Mouse (Mus musculus) urinary bladder, postnatal 14 days (tissue): Measurements from ENCODE around the gene Ift140.
A peak's percentile ranks its signal among the peaks of the same experiment; 100 is the strongest.

ENCODE experiments used
- DNase-seq: peaks from one replicate; pipeline ENCODE4 v3.0.0; 2021; ENCODE audit warnings: low spot score

The Ift140 gene

DNA sequence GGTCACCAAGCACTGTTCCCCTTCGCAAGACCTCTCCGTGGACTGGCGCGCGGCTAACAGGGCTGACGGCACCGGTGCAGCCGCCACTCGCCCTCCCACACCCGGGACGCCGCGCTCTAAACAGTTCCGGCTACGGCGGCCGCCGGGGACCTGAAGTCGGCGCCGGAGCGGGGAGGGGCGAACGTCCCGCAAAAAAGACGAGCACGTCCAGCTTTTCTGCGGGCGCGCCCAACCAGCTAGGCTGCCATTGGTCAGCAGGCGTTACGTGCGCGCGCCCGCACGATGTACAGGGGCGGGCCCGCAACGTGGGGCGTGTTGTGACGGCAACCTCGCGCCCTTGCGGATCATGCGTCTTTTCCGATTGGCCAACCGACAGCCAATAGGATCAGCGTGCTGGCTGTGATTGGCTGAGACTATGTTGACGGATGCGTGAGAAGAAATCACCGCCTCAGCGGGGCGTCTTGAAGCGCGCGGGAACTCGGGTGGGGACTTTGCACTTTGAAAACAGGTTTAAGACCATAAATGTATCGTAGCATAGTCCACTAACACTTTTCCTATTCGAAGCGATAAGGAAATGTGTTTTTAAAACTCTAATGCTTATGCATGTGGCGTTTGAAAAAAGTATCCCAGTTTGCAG lies at the start of gene Ift140, which contains the start of gene Cramp1l:
Ift140 (plus strand) TSS at position 431 of the 637 bp plus-strand sequence.
Cramp1l (minus strand) TSS at position 134 of the 637 bp plus-strand sequence.
- peak; percentile 99 for DNase-seq

DNA sequence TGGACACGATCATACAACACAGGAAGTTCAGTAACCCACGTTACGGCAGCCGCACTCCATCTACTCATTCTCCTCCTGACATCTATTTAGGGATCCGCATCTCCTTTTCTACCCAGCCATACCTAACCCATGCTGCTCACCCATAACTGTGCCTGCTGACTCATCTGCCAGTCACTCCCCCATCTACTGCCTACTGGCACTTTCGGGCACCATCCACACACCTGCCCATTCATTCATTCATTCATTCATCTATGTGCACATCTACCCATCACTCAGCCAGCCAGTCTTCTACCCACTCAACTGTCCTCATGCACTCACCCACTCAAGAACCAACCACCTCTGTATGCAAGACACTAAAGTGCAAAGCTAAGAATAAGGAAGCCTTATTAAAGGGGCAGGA lies 28.7 kb upstream of the Ift140 start:
- no peak for DNase-seq

DNA sequence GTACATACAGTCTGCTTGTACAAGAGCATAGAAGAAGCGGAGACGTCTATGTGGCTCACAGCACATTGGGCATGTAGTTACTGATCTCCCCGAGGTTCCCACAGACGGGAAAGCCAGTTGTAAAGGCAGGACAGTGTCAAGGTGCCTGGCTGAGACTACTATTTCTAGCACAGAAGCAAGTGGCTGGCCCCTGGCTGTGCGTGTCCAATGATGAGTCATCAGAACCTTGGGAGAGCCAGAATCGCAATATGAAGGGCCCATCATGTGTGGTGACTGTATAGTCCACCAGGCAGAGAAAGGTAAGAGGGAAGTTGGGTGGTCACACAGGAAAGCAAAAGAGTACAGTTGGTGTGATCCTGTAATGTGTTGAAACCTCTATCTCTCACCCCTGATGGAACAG lies 21.2 kb upstream of the Ift140 start:
- DNase-seq: no peak

DNA sequence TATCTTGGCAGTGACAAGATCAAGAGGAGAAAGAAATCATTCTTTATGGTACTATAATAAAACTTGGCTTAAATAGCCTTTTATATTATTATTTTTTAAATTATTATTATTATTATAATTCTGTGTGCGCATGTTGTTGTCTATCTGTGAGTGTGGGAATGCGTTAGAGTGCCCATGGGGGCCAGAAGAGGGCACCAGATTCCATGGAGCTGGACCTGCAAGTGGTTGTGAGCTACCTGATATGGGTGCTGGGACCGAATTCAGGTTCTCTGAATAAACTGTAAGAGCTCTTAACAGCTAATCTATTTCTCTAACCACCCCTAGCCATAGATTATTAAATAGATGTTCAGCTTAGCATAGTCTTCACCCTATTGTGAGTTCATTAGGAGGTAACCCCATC lies 10.8 kb upstream of the Ift140 start:
- no peak for DNase-seq

DNA sequence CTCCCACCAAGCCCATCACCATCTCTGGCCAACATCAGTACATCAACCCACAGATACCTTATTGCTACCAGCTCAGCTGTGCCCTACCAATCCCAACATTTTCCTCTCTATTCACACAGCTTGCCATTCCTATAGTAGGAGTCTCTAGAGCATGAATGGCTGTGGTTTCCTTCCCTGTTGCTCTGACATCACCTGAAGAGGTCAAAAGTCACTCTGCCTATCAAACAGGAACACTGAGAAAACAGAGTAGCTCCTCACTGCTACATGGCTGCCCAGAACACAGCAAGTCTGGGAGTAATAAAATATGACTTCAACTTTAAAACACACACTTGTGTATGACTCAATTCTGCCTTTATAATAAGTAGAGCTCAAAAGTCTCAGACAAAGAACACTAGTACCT lies 8.4 kb upstream of the Ift140 start:
- DNase-seq: no peak

DNA sequence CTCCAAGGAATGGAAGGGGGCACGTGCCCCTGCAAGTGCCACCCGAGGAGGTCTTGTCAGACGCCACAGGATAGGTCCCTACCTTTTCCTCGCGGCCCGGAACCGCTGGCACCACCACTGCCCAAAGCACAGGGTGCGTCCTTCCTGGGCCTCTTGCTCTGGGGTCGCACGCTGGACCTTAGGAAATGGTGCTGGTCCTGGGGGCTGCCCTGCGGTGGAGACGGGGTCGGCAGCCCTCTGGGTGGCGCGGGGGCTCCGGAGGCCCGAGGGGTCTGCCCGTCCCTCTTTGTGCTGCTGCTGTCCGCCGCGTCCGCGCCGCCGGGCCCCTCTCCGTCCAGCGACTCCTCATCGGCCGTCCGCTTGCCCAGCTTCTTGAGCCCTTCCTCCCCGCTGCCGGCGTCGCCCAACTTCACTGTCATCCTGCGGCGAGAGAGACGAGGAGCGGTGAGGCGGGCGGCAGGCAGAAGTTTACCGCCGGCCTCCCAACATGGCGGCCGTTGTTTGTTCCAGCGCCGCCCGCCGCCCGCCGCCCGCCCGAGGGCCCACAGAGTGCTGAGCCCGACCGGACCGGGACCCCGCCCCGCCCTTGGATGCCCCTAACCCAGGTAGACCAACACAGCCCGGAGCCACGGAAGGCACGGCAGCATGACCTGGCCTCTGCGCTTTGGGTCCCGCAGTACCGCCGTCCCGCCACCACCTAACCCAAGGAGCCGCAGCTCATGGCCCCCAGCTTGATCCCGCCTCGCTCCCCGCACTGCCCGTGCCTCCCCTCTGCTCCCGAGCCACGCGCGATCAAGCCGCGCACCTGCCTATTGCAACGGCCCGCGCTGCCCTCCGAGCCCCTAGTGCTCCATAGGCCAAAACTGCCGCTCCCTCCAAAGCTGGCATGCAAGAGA lies 2.0 kb upstream of the Ift140 start:
- peak; percentile 18 for DNase-seq

DNA sequence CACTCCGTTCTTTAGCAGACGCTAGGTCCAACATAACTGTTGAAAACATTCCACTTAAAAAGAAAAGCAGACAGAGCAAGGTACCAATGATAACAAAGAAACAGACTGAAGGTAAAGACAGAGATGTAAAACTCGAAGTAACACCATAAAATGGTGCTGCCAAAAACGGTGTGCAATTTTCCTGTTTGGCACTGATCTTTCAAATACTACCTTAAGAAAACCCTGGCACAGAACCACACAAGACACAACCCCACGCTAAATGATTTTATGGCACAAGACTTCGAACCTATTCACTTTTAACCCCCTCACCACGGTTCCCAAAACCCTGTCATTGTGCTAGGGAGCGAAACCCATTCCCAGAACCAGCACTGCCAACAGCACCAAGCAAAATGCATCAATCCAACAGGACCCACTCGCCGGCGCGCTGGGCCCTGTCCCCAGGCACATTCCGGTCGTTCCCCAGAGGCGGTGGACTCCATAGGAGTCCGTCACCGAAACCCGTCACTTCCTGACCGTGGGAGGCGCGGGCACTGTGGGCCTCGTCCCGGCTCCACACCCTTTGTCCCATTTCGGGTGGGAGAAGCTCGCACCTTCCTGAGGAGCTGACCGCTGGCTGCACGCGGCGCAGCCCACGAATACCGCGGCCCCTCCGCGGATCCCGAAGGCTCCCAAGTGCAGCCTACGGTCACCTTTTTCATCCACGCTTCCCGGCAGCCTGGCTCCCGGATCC lies 879 bp upstream of the Ift140 start:
- peak; percentile 48 for DNase-seq

DNA sequence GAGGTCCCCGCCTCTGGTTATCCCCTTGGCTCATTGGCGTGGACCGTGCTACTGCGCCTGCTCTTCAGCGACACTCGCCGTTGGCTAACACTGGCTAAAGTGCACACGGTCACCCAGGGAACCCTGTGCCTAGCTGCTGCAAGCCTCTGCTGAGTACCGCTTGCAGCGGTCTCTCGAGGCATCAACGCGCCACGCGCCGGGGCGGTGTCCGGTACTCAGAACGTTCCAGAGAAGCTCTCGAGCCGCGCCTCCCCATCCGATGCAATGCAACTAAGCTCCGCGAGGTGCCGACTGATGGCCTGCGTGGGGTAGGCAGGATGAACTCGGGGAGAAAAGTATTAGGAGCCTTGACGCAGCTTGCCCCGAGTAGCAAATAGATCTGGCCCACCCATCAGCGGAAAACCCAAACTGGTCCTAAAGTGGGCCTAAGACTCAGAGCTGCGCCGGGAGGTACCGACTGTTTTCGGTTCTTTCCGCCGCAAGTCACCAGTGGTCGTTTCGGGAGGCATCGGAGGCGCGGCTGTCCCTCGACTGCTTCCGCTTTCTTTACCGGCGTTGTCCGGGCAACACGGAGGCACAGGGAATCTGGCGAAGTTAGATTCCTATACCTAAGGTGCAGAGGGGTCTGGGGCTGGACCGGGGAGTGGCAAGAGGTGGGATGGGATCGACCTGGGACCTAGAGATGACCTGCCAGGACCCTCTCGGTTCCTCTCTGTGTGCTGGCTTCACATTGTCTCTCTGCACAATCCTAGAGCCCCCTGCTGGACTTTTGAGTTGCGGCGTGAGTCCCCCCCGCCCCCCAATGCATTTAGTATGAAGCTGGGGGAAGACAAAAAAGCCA lies 627 bp downstream of the Ift140 start:
- DNase-seq: peak; percentile 78

DNA sequence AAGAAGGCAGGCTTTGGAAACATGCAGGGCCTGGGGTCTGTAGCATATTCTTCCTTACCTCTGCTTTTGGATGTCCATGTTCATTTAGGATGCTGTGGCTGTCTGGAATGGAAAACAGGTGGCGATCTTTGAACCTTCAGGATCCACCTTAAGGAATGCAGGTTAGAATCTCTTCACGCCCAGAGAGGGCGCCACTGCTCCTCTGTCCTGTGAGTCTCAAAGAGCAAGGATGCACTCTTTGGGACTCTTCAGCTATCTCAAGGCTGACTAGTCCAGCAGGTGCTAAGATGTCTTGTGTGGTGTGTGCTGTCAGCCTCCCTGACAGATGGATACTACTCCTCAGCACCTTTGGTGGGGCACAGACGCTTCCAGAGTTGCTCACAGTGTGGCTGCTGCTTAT lies 20.3 kb downstream of the Ift140 start:
- DNase-seq: no peak

DNA sequence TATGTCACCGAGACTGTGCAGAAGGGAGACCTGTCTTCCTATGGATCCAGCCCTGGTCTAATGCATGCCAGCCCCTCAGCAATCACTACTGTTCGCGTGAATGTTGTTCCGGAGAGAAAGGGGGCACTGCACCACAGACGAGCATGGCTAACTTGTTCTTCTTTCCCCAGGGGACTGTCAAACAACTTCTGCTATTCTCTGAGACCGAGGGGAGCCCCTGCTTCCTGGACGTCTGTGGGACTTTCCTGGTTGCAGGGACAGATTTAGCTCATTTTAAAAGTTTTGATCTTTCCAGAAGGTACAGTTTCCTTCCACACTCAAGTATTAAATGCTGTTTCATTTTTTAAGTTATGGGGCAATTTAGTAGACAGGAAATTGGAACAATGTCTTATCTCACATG lies 29.0 kb downstream of the Ift140 start:
- DNase-seq: no peak

DNA sequence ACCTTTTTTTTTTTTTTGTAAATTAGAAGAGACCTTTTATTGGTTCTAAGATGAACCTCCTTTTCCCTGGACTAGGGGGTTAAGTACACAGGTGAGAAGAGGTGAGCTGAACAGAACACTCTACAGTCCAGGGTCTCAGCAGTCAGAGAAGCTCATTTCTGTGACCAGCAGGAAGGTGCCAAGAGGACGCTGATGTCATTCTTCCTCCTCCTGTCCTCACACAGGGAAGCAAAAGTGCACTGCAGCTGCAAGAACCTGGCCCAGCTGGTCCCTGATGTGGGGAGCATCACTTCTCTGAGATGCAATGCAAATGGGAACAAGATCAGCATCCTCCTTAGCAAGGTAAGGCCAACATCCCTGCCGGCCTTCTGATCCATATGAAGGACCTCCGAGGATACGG lies 29.4 kb downstream of the Ift140 start:
- no peak for DNase-seq

DNA sequence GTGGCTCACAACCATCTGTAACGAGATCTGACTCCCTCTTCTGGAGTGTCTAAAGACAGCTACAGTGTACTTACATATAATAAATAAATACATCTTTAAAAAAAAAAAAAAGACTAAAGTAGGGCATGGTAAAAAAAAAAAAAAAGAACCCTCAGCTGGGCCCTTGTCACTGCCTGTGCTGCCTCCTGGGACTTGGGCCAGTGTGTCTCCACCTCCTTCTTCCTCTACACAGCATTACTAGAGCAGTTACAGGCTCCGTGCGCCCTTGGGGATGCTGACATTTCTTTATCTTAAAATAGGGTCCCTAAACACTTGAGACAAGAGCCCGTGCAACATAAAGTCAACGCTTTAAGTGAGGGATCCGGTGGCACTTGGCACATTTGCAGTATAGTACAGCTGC lies 31.3 kb downstream of the Ift140 start:
- DNase-seq: no peak

DNA sequence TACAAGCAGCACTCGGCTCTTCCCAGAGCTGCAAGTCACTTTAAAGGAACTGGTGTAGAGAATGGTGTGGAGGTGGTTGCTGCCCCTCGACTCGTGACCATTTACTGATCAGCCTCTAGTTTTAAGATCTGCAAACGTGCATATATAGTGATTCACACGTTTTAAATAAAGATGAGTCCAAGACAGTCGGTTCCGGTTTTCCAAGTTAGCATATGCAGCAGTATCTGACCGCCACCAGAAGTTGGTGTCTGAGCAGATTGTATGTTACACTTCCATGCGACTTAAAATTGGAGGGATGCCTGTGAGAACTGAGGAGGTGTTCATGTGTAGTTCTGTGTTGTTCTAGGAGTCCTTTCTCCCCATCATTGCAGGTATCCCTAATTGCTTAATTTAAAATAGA lies 37.4 kb downstream of the Ift140 start:
- no peak for DNase-seq

DNA sequence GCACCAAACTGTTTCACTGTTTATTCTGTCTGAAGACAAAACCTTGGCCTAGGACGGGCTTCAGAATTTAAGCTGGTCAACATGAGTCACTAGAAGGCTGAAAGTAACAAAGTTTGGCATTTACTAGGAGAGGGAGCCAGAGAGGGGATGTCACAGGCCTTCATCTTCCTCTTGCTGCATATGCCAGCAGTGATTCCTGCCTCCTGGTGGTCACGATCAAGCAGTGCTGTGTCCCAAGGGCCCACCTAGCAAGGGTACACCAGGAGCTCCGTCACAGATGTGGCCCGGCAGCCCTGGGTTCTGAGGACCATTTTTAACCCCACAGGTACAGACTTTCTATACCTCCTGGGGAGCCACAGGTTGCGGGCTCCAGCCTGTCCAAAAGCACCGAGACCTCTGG lies 41.2 kb downstream of the Ift140 start:
- DNase-seq: no peak

DNA sequence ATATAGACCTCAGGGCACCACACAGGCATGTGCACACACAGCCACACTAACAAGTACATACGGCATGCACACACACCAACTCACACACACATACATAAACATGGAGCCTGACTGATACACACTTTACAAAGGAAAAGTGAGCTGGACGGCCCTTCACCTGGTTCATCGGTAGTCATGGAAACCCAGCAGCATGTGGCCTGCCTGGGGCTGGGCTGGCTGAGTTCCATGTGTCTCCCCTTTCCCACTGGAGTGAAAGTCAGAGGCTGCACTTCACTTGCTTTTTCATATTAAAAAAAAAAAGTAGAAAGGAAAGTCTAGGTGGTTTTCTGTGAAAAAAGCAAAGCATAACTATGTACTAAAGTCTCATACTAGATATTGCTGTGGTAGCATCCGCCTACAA lies 47.4 kb downstream of the Ift140 start:
- no peak for DNase-seq

DNA sequence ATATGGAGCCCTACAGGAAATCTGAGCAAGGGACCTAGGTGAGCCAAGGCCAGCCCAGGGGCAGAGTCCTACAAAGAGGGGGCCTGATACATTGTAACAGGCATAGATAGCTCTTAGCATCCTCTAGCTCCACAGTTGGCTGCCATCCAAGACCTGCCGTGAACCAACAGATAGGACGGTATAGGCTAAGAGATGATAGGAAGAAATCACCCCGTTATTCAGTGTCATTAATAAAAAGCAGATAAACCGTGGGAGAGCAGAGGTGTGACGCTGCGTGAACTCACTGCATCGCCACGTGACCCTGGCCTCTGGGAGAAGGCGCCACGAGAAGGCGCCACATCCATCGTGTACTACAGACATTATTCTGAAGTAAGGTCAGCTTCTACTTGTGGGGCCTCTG lies 48.0 kb downstream of the Ift140 start:
- DNase-seq: no peak

DNA sequence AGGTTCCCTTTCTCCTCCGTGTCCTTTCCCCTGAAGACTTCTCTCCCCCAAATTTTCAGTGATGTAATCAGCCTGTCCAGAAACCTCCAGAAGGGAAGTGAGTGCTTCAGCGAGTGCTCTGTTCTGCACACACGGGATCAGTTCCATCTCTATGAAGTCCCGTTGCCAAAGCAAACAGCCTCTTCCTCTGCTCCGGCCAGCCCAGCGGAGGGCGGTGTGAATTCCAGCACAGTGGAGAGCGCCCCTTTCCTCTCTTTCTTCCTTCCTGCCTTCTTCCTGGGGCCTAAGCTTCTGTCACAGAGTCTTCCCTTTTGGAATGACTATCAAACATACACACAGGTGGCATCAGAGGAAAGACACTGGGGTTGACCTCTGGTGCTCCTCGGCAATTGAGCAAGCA lies 48.5 kb downstream of the Ift140 start:
- peak; percentile 39 for DNase-seq

DNA sequence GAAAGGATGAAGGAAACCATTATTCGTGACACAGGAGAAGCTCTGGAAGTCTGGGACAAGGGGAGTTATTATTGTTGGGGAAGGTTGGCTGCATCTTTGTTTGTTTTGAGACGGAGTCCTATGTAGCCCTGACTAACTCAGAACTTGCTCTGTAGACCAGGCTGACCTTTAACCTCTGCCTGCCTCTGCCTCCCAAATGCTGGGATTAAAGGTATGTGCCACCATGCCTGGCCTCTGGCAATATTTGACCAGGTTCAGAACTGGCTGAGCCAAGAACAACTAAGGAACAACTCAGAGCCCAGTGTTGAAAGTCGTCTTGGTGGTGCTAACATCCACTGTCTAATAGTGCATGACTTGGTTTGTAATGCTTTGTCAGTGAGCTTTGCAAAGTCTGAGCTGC lies 49.3 kb downstream of the Ift140 start:
- no peak for DNase-seq

DNA sequence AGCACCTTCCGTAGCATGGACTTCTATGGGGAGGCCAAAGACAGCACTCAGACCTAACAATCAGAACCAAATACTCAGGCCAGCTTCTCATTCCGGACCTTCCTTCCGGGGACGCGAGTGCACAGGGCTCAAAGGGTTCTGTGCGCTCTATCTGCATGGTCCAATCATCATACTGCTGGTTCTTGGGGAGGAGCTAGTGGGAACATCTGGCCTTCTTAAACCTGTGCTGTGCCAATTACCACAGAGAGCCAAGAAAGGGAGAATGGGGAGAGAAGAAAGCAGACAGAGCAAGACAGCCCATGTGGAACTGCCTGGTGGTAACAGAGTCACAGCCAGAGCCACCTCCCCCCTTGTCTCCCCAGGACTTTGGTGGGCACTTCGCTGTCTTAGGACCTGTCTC lies 50.7 kb downstream of the Ift140 start:
- DNase-seq: no peak

DNA sequence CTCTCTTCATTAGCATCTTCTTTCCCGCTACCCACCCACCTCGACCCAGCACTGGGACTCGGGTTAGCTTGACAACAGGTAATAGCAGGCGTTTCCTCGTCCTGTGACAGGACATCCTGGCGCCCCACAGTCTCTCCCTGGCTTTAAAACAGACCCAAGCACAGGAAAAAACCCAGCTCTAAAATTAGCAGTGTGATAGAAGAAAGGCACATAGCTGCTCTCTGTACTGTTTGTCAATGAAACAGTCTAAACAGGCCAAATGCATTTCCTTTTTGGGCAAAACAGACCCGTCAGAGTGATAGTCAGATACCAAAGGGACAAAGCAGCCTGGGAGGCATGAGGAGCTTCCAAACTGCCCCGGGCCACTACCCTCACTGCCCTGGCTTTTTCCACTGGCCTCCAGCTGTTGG lies 51.6 kb downstream of the Ift140 start:
- DNase-seq: no peak

DNA sequence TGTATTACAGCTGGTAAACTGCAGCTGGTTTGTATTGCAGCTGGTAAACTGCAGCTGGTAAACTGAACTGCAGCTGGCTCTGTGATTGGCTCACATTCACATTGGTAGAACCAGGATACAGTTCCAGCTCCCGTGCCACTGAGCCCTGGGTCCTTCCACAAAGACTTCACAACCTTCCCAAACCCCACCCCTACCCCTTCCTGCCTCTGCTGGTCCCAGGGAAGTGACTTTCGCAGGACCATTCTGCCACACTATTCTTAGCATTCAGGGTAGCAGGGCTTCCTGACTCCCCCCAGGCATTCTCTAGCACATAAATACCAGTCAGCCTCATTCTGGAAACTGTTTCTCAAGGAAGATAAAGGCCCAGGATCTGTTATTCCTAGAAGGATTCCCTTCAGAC lies 52.8 kb downstream of the Ift140 start:
- no peak for DNase-seq

DNA sequence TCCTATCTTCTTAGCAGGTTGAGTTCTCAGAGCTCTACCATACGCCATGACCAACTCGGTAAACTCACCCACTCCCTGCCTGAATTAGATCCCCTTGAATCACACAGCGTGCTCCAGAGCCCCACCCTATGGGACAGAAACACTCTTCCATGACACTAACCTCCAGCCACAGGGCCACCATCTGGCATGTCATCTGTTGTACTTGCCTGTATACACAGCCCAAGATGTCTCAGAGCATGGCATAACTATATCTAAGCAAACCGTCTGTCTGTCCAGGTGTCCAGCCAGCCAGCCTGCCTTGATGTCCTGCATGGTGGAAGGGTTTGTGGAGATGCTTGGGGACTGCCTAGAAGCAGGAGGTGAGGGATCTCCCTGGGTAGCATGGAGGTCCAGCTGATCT lies 61.0 kb downstream of the Ift140 start:
- no peak for DNase-seq
